Mouse (Mus musculus) cerebellum, adult 11 months (tissue): ENCODE data around the gene Gm20517.

ENCODE experiments used
- DNase-seq: peaks from one replicate; pipeline ENCODE4 v3.0.0; 2022

Gm20517 gene

GRCm38 (mm10) chr17:47610849-47611660, at the start of gene Gm20517, which contains the start of the genes Bysl and Med20:
Gene Gm20517 (plus strand): TSS chr17:47611589.
Gene Bysl (minus strand): TSS chr17:47611492.
Gene Med20 (plus strand): TSS chr17:47611582.
- peak; percentile 96 for DNase-seq

- no peak for DNase-seq
These were observed 48.5 kb upstream of the Gm20517 start for GRCm38 (mm10) chr17:47562875-47563274.

- no peak for DNase-seq
These were observed 46.8 kb upstream of the Gm20517 start for GRCm38 (mm10) chr17:47564612-47565011.

GRCm38 (mm10) chr17:47566133-47566532, 45.3 kb upstream of the Gm20517 start:
- no peak for DNase-seq

- DNase-seq: no peak
These were observed 44.1 kb upstream of the Gm20517 start for GRCm38 (mm10) chr17:47567271-47567670.

GRCm38 (mm10) chr17:47568389-47568788, 43.0 kb upstream of the Gm20517 start:
- DNase-seq: no peak

GRCm38 (mm10) chr17:47568951-47569527, 42.4 kb upstream of the Gm20517 start:
- DNase-seq: no peak

GRCm38 (mm10) chr17:47571621-47572020, 39.8 kb upstream of the Gm20517 start:
- no peak for DNase-seq

GRCm38 (mm10) chr17:47572436-47572835, 39.0 kb upstream of the Gm20517 start:
- no peak for DNase-seq

- no peak for DNase-seq
These were observed 37.4 kb upstream of the Gm20517 start for GRCm38 (mm10) chr17:47574028-47574427.

- DNase-seq: no peak
These were observed 36.6 kb upstream of the Gm20517 start for GRCm38 (mm10) chr17:47574830-47575229.

- DNase-seq: no peak
These were observed 32.7 kb upstream of the Gm20517 start for GRCm38 (mm10) chr17:47578655-47579054.

- no peak for DNase-seq
These were observed 30.4 kb upstream of the Gm20517 start for GRCm38 (mm10) chr17:47580962-47581361.

- no peak for DNase-seq
These were observed 22.9 kb upstream of the Gm20517 start for GRCm38 (mm10) chr17:47588517-47588916.

GRCm38 (mm10) chr17:47591073-47591472, 20.3 kb upstream of the Gm20517 start:
- no peak for DNase-seq

GRCm38 (mm10) chr17:47593215-47593853, 18.1 kb upstream of the Gm20517 start:
- peak; percentile 85 for DNase-seq

- no peak for DNase-seq
These were observed 17.6 kb upstream of the Gm20517 start for GRCm38 (mm10) chr17:47593854-47594182.

- DNase-seq: no peak
These were observed 17.0 kb upstream of the Gm20517 start for GRCm38 (mm10) chr17:47594183-47594968.

GRCm38 (mm10) chr17:47594969-47595247, 16.5 kb upstream of the Gm20517 start:
- DNase-seq: no peak

- no peak for DNase-seq
These were observed 15.9 kb upstream of the Gm20517 start for GRCm38 (mm10) chr17:47595248-47596161.

GRCm38 (mm10) chr17:47596162-47596838, 15.1 kb upstream of the Gm20517 start:
- DNase-seq: no peak

- DNase-seq: no peak
These were observed 14.6 kb upstream of the Gm20517 start for GRCm38 (mm10) chr17:47596839-47597164.
